Mouse (Mus musculus) C2C12 (cell line): ENCODE data around the gene Il27. TPM values are rescaled to one million over a fixed set of nuclear protein-coding genes. Genes with fewer than 3 reads are reported as not detected.

Source experiments
- H3K27me3 ChIP-seq: one replicate; pipeline ENCODE4 v1.6.1; 2011; ENCODE audit not compliant: control insufficient read depth, insufficient read depth, insufficient read length
- H3K36me3 ChIP-seq: one replicate; pipeline ENCODE4 v1.6.1; 2011; ENCODE audit not compliant: control insufficient read depth, insufficient read depth
- H3K4me3 ChIP-seq: one replicate; pipeline ENCODE4 v1.5.1; 2011; ENCODE audit warnings: mild to moderate bottlenecking, control low read depth; ENCODE audit not compliant: poor library complexity, insufficient read depth, severe bottlenecking
- H3K79me2 ChIP-seq: one replicate; pipeline ENCODE4 v1.6.1; 2011; ENCODE audit not compliant: control insufficient read depth, insufficient read depth
- H3K79me3 ChIP-seq: one replicate; pipeline ENCODE4 v1.6.1; 2011; ENCODE audit warnings: low read depth, control low read depth
- H3ac ChIP-seq: one replicate; pipeline ENCODE3; 2011; ENCODE audit warnings: low read depth; ENCODE audit not compliant: control insufficient read depth, insufficient read length
- CEBPB ChIP-seq: IDR thresholded peaks from one replicate; pipeline ENCODE4 v1.6.1; 2011; ENCODE audit warnings: low read depth, mild to moderate bottlenecking, control low read depth, moderate library complexity
- CTCF ChIP-seq: IDR thresholded peaks from one replicate; pipeline ENCODE4 v1.5.1; 2011; ENCODE audit not compliant: control insufficient read depth, insufficient read depth, insufficient read length
- FOSL1 ChIP-seq: IDR thresholded peaks from one replicate; pipeline ENCODE4 v1.8.0; 2011; ENCODE audit warnings: mild to moderate bottlenecking, low read length; ENCODE audit not compliant: poor library complexity, insufficient read depth, severe bottlenecking
- MAX ChIP-seq: IDR thresholded peaks from one replicate; pipeline ENCODE4 v1.6.1; 2011; ENCODE audit warnings: mild to moderate bottlenecking, control low read depth
- MYOD1 ChIP-seq: IDR thresholded peaks from one replicate; pipeline ENCODE4 v1.6.1; 2011; ENCODE audit warnings: low read depth; ENCODE audit not compliant: control insufficient read depth, insufficient read length
- MYOG ChIP-seq: IDR thresholded peaks from one replicate; pipeline ENCODE4 v1.6.1; 2011; ENCODE audit not compliant: control insufficient read depth, insufficient read length; ENCODE audit errors: extremely low read depth
- USF1 ChIP-seq: IDR thresholded peaks from one replicate; pipeline ENCODE4 v1.6.1; 2011; ENCODE audit warnings: low read depth, mild to moderate bottlenecking, control low read depth, moderate library complexity
- polyA plus RNA-seq: library from polyadenylated mRNA; unstranded; fragments of >200 nt; fragmentation: generic; extraction: Trizol; gene quantifications from one replicate; pipeline ENCODE4 v1.2.1, GENCODE M21; 2012; ENCODE audit warnings: missing spikeins

Gene Il27
- polyA plus RNA-seq, 1 experiment, result not detected

DNA sequence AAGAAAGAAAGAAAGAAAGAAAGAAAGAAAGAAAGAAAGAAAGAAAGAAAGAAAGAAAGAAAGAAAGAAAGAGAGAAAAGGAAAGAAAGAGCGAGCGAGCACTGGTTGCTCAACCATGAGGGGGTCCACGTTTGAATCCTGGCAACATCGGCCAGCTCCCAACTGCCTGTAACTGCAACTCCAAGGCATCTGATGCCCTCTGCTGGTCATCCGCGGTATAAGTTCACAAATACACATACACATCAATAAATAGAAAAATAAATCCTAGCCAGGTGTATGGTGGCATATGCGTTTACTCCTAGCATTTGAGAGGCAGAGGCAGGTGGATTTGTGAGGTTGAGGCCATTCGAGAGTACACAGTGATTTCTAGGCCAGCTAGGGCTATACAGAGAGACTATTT lies 17.8 kb downstream of the Il27 start:
- peak; percentile 8 for TF ChIP-seq CEBPB
- no peak for TF ChIP-seq FOSL1
- no peaks in the 10 kb centered on the region for H3K79me3 ChIP-seq
- no peaks in the 10 kb centered on the region for H3K36me3 ChIP-seq
- no peaks in the 10 kb centered on the region for H3K79me2 ChIP-seq
- no peak overlapping the region for H3ac ChIP-seq
- H3K4me3 ChIP-seq, result no peak overlapping the region
- no peaks in the 10 kb centered on the region for H3K27me3 ChIP-seq

GRCm38 (mm10) chr7:126566094-126566765 lies 28.5 kb downstream of the Il27 start, which contains the start of gene Eif3c:
Eif3c (minus strand) TSS chr7:126566411.
- no peak for TF ChIP-seq CTCF
- no peak for TF ChIP-seq CEBPB
- no peak for TF ChIP-seq MYOD1
- no peak for TF ChIP-seq MAX
- no peak for TF ChIP-seq FOSL1
- no peak for TF ChIP-seq USF1
- no peak for TF ChIP-seq MYOG
- no peaks in the 10 kb centered on the region for H3K27me3 ChIP-seq
- H3K79me3 ChIP-seq, result peaks cover 16% of the 10 kb centered on the region
- H3K4me3 ChIP-seq, result peak within 1 kb of the TSS; percentile 93
- peaks cover 57% of the 10 kb centered on the region for H3K79me2 ChIP-seq
- H3K36me3 ChIP-seq, result peaks cover 34% of the 10 kb centered on the region
- peak within 1 kb of the TSS; percentile 92 for H3ac ChIP-seq

DNA sequence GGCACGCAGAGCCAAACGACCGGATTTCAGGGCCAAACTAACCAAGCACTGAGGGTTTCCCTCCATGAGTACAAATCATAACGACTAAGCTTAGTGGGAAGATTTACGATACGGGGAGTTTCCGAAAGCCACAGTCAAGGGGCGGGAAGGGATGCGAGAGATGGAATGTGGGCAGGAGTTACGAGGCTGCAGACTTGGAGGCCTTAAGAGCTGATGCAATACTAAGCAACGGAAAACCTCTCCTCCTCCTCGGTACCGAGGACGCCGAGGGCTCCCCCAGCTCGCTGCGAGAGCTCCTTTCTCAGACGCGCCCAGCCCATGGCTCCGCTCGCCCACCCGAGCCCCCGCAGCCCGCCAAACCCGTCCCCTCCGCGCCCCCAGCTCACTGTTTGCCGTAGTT lies 29.0 kb downstream of the Il27 start:
- TF ChIP-seq CEBPB (peak; percentile 85), MYOG (no peak), MYOD1 (no peak)
- H3K4me3 ChIP-seq, result peak overlapping the region; percentile 93
- no peaks in the 10 kb centered on the region for H3K27me3 ChIP-seq
- peaks cover 35% of the 10 kb centered on the region for H3K36me3 ChIP-seq
- H3K79me3 ChIP-seq, result peaks cover 19% of the 10 kb centered on the region
- peaks cover 62% of the 10 kb centered on the region for H3K79me2 ChIP-seq
- H3ac ChIP-seq, result peak overlapping the region; percentile 92

DNA sequence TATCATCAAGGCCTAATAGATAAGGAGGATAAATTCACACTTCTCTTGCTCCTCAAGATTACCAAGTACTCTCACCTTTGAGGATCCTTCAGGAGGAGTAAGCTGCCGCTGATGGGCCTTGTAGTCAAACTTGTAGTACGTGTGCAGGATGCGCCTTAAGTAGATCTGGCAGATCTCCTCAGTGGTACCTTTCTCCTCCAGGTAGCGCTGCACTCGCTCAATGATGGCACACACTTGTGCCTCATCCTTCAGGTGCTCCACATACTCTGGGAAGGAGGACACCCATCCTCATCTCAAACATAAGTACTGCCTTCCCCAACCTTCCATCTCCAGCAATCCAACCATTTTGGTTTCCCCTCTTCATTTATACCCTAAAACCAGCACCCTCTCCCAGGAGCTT lies 38.1 kb downstream of the Il27 start:
- TF ChIP-seq MAX, result no peak
- TF ChIP-seq CEBPB, result no peak
- TF ChIP-seq CTCF, result no peak
- no peak for TF ChIP-seq USF1
- no peak for TF ChIP-seq MYOG
- TF ChIP-seq MYOD1, result no peak
- TF ChIP-seq FOSL1, result no peak

DNA sequence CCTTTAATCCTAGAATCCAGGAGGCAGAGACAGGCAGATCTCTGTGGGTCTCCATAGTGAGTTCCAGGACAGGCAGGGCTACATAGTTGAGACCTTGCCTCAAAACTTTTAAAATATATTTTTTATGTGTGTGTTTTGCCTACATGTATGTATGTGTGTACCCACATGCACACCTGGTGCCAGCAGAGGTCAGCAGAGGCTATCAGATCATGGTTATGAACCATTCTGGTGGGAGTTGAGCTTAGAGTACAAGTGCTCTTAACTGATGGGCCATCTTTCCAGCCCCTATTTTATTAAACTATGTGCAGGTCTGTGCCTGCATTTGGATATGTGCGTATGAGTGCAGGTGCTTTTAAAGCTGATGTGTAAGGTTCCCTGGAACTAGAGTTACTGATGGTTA lies 39.9 kb downstream of the Il27 start:
- Histone ChIP-seq H3ac (no peak overlapping the region), H3K4me3 (no peak overlapping the region), H3K79me3 (peaks cover 9% of the 10 kb centered on the region), H3K79me2 (peaks cover 5% of the 10 kb centered on the region), H3K27me3 (no peaks in the 10 kb centered on the region), H3K36me3 (peaks cover 93% of the 10 kb centered on the region)
- TF ChIP-seq MYOG (no peak), CTCF (no peak), MYOD1 (no peak), MAX (no peak), CEBPB (no peak), USF1 (no peak), FOSL1 (no peak)

More for the DNA sequence above, 38.1 kb downstream of the Il27 start:
- H3ac ChIP-seq, result no peak overlapping the region
- H3K27me3 ChIP-seq, result no peaks in the 10 kb centered on the region
- peaks cover 10% of the 10 kb centered on the region for H3K79me2 ChIP-seq
- no peak overlapping the region for H3K4me3 ChIP-seq
- peaks cover 87% of the 10 kb centered on the region for H3K36me3 ChIP-seq
- peaks cover 14% of the 10 kb centered on the region for H3K79me3 ChIP-seq

DNA sequence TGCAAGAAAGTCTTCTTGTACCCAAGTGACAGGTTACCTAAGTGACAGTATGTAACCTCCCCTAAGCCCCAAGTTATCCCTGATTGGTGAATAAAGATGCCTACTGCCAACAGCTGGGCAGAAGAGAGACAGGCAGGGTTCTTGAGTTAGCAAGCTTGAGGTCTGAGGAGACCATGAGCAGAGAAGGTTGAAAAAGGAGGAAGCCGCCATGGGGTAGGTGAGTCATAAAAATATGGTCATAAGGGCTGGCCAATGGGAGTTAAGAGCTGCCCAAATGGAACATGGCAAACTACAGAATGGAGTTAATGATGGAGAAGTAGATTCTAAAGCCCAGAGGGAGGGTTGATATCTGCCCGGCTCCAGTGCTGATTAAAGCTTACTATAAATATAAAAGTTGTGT lies 49.1 kb downstream of the Il27 start:
- Histone ChIP-seq H3K27me3 (no peaks in the 10 kb centered on the region), H3K79me3 (no peaks in the 10 kb centered on the region), H3K4me3 (no peak overlapping the region), H3K36me3 (peaks cover 54% of the 10 kb centered on the region), H3K79me2 (no peaks in the 10 kb centered on the region), H3ac (no peak overlapping the region)
- no peak for TF ChIP-seq MYOD1
- TF ChIP-seq CEBPB, result no peak
- no peak for TF ChIP-seq CTCF
- no peak for TF ChIP-seq MAX
- no peak for TF ChIP-seq MYOG
- TF ChIP-seq USF1, result no peak
- TF ChIP-seq FOSL1, result no peak
